Mouse (Mus musculus): ENCODE data around the gene Sapcd1.
"Not testable (repeated sequence)": the region's sequence is repeated elsewhere in the genome, so short reads cannot be mapped to it uniquely, and the experiment has no call there.

The Sapcd1 gene

DNA sequence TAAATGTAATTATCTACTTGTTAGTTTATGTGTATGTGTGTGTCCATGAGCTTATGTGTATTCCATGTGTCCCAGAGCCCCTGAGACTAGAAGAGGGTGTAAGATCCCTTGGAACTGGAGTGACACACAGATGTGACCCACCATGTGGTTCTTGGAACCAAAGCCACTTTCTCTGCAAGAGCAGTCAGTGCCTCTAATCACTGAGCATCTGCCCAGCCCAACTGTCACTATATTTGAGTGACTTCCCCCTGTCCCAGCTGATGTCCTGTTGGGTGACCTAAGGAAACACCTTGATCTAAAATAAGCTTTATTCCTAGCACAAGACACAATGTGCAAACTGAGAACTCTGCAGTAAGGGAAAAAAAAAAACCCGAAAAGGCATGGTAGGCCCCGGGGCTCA lies 499 bp upstream of the Sapcd1 start:
- DNase-seq, result no peak

DNA sequence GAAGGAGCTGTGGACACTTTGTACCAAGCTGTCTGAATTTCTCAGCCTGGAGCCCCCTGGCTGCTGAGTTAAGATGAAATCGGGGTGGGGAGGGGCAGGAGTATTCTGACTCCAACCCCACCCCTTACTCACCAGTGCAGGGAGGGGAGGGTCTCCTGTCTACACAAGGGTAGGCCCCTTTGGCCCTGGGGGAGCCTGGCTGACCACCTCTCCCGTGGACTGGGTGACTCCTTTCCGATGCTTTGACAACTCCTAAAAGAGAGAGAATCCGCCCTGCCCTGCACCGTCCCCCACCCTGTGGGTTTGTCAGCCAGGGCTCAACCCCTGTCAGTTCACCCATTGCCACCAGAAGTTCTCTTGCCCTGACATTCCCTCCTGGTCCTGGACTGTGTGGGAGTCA lies 1.6 kb downstream of the Sapcd1 start:
- DNase-seq, result no peak

DNA sequence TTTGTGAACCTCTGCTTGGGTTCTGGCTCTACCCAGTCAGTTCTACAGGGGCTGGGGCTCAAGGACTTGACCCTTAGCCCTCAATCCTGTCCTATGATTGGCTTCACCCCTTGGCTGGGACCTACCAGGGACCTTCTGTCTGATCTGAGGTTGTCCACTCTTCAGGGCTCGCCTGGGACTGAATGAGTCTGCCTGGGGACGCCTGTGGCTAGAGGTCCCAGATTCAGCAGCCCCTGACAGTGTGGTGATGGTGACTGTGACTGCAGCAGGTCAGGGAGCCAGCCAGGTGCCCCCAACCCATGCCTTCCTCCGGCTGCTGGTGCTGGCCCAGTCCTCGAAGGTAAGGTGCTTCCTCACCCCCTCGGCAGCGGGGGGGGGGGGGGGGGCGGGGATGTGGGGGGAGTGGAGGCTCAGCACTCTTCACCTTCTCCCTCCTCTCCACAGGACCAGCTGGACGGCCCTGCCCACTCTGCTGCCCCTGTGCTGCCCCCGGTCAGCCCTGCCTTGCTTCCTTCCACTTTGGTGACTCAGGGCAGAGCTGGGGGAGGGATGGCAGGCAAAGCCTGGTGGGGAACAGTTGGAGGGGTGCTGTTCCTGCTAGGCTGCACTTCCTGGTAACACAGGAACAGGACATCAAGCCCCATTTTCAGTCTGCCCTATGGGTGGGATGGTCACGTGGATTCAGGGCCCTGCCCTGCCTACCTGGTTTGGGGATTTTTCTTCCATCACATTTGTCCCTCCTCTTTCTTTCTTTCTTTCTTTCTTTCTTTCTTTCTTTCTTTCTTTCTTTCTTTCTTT lies 2.9 kb downstream of the Sapcd1 start:
- DNase-seq, result no peak

DNA sequence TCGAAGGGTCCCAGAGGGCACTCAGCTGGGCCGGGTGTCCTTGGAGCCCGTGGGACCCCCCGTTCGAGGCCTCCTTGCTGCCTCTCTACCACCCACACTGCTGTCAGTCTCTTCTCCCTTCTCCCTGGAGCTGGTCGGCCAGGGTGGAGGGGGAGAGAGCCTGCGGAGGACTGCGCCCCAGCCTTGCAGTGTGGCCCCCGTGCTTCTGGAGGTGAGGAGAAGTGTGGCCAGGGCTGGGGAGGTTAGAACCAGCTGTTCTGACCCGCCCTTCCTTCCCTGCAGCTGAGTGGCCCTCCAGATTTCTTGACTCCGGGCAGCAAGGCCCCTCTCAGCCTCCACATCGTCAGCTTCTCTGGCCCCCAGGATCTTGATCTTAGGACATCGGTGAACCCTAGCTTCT lies 3.6 kb downstream of the Sapcd1 start:
- no peak for DNase-seq

DNA sequence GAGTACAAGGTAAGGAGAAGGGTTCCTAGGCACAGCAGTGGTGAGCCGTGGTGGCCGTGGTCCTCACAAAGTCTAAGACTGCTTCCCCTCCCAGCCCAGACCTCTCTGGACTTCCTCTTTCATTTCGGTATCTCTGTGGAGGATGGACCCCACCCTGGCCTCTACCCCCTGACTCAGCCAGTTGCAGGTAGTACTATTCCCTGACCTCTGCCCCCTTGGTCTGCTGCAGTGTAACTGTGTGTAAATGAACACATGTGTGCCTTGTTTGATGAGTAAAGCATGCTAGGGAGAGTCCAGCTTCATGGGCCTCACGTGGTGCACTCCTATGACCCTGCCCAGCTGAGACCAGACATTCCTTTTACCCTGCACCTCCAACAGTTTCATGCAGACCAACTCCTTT lies 4.1 kb downstream of the Sapcd1 start:
- DNase-seq, result no peak

DNA sequence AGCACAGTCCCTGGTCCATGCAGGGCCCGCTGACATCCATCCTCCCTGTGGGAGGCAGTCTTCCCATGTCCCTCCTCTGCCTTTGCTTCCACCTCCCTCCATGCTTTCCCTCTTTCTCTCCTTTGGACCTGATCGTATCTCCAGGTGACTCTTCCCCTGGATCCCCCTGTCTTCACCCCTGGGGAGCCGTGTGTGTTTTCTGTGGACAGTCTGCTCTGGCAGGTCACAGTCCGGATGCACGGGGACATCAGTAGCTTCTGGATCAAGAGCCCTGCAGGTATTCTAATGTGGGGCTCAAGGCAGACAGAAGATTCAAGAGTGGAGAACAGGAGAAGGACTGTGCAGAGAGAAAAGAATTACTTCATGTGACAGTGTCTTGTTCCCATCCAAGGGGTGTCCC lies 4.6 kb downstream of the Sapcd1 start:
- DNase-seq, result no peak

DNA sequence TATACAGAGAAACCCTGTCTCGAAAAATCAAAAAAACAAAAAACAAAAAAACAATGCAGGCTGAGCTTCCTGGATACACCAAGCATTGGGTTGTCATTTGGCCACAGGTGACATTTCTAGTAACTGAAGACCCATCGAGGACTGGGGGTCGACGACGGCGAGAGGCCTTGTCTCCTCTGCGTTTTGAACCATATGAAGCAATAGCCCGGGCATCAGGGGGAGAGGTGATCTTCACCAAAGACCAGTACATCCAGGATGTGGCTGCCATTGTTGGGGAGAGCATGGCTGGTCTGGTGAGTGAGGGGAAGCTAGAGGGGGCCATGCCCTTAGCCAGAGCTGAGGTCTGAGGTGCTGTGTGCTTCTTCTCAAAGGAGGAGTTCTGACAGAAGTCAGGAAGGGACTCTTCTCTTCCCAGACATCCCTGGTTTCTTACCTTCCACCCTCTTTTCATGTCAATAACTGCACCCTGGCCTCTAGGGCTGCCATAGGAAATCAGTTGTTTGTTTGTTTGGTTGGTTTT lies 5.2 kb downstream of the Sapcd1 start:
- no peak for DNase-seq

DNA sequence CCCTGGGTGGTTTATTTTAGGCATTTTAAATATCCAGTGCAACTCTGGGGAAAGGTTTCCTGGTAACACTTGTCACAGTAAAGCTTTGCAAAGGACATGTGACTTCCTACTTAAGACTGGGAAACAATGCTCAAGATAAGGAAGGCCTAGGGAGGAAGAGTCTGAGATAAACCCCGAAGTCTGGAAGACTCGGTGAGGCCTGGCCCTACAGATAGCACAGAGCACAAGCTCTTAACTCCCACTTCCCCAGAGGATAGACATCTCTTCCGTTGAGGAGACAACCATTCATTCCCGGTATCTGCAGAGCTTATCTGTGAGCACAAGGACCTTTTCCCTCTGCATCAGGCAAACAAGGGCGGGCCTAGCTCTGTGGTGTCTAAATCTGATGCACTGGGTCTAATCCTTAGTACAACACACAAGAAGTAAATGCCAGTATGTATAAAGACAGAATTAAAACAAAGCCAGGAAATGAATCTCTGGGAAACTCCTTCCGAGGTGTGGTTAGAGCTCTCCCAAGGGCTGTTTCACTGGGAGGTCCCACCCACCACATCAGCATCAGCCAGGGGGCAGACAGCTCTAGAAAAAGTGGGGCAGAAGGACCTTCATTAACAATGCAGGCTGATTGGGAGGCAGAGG lies 5.9 kb downstream of the Sapcd1 start:
- DNase-seq, result peak; percentile 11

DNA sequence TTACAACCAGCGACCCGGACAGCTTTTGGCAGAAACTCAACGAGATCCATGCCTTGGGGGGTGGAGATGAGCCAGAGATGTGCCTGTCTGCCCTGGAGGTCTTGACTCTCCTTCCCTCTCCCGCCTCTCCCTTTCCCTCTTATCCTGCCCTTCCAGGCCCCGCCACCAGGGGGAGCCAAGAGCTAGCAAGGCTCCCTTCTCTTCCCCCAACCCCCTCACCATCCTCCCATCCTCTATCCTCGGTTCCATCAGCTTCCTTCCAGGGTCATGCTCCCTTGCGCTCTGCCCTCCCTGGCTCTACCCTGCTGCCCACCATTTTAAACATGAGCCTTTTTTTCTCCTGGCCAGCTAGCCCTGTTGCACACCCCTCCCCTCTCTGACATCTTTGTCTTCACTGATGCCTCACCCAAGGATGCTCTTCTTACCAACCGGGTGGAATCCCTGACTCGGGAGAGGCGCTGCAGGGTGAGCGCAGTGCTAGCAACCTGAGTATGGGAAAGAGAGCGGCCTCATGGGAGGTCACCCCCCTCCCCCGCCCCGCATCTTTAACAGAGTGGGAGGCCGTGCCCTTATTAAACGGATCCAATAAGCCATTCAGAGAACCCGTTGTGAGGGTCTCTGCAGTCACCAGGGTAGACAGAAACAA lies 6.5 kb downstream of the Sapcd1 start:
- DNase-seq, result peak; percentile 88

DNA sequence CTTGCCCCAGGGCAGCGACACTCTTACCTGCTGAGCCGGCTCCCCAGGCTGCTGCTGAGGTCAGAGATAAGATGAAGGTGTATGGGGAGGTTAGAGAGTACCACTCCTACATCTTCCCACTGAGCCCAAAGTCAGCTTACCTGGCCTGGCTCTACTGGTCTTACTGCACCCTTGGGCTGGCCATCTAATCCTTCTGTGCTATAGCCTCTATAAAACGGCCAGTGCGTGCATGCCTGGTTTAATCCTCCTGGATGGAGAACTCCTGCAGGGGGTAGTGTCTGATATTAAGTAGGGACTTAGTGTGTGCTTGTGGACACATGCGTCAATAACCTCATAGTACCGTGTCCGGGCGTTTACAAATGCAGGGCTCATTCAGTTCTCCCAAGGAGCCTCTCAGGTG lies 7.3 kb downstream of the Sapcd1 start:
- DNase-seq, result peak; percentile 34

DNA sequence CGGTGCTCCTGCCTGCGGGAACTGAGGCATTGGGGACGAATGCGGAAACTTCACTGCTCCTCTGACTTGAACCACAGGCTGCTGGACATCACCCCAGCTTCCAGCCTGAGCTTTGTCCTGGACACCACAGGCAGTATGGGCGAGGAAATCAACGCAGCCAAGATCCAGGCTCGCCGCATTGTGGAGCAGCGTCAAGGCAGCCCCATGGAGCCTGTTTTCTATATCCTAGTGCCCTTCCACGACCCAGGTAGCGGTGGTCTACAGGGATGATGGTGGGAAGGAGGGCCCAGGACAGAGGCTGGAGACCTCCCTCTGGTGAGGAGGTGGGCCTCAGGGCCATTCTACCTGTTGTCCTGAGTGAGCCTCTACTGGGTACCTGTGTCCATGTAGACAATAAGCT lies 7.9 kb downstream of the Sapcd1 start:
- DNase-seq, result no peak

DNA sequence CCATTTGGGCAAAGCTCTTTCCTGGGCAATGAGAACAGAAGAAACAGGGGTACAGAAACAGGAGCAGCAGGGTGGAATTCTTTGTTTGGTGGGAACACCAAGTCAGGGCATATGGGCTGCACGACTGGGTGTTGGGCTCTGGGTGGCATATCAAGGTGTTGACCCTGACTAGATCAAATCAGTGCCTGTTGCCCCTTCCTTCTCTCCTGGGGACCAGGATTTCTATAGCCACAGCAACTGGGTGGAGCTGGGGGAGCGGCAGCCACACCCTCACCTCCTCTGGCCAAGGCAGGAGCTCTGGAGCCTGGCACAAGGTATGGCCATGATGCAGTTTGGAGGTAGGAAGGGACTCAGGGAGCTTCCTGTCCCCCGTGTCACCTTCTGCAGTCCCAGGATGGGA lies 9.6 kb downstream of the Sapcd1 start:
- DNase-seq, result peak; percentile 44

DNA sequence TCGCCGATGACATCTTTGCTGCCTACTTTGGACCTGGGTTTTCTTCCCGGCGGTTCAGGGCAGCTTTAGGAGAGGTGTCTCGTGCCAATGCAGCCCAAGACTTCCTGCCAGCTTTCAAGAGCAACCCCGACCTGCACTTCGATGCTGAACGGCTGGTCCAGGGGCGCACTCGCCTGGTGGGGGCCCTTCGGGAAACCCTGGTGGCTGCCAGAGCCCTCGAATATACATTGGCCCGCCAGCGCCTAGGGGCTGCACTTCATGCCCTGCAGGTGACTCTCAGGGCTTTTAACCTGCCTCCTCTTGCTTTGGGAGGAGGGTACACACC lies 10.1 kb downstream of the Sapcd1 start:
- DNase-seq, result peak; percentile 54

DNA sequence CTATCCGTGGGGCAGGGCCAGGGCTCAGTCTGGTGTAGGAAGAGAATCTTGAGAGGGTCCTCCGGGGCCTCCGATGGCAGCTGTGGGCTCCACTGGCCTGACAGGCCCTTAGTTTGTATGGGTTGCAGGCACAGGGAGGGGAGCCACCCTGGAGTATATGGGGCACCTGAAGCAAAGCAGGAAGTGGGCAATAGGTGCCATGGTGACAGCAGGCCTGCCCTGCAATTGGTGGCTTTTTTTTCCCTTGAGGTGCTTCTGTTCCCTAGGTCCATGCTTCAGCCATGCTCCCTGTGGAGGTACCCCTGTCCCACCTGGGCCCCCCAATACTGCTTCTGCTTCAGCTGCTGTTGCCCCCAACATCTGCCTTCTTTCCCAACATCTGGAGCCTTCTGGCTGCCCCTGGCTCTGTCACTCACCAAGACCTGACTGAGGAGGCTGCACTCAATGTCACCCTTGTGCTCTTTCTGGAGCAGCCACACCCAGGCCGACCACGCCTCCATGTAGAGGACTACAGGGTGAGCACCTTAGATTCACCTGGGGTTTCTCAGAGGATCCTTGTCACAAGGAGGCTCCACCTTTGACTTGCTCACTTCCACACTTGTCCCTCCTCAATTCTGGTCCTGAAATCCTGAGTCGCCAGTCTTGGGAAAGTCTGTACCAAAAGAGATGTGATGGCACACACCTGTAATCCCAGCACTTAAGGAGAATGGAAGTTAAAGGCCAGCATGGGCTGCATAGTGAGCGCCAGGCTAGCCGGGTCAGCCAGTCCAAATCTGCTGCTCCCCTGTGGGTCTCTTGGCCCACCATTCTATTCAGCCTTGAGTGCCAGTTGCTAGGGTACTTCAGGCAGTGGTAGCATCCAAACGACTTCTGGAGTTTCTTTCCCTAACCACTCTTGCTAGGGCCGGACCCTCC lies 10.8 kb downstream of the Sapcd1 start:
- peak; percentile 65 for DNase-seq

DNA sequence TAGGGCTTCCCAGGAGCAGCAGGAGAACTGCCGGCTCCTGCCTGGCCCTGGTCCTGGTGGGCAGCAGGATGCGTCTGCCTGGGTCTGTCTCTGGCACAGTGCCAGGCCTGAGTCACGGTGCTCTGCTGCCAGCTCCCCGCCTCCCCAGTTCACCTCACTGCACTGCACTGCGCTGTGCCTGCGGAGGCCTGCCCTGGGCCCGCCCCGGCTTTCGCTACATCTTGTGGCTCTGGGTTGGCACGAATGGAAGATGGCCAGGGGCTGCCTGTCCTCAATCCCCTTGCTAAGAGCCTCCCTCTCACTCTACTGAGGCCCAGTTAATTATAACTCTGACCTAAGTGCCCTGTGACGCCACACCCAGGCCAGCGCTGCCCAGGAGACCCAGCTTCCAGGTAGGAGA lies 11.4 kb downstream of the Sapcd1 start, which contains the start of gene Vwa7:
TSS of gene Vwa7 (plus strand) at position 204 of the 400 bp plus-strand sequence.
- DNase-seq, result peak; percentile 87

DNA sequence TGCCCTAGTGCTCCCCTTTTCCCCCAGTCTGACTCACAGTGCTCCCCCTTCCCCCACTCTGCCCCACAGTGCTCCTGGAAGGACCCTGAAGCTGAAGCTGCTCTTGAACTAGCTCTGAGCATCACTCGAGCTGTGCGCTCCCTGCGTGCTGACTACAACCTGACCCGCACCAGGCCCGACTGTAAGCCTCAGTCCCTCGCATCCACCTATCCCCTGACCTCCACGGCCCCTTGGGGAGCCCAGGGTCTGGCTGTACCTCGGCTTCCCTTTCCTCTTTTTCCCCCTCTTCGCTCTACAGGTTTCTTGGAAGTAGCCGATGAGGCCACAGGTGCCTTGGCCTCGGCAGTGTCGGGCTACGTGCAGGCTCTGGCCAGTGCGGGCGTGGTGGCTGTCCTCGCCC lies 12.5 kb downstream of the Sapcd1 start:
- DNase-seq, result peak; percentile 50

DNA sequence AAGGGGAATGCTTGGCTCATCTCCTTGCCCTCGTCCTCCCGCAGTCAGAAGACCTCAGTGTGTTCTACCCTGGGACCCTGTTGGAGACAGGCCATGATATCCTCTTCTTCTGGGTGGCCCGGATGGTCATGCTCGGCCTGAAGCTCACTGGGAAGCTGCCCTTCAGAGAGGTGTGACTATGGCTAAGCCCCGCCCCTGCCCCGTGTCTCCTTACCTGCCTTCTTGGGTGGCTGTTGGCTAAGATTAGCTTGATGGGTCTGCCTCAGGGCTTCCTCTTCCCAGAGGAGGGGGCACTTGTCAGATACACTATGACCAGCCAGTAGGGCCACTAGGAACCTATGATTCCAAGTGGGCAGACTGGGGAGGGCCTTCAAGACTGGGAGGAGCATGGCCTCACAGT lies 14.6 kb downstream of the Sapcd1 start:
- DNase-seq, result no peak

DNA sequence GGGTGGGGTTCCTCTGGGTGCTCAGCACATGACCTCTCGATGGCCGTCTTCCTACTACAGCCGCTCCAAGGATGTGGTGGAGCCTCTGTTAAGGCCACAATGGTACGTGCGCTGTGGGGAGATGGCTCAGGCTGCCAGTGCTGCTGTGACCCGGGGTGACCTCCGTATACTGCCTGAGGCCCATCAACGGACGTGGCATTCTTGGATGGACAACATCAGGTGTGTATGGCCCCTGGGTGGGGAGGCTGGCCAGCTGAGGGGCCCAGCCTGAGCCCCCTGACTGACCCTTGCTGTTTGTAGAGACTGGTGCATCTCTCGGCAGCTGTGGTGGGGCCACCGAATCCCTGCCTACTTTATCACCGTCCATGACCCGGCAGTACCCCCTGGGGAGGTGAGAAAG lies 15.4 kb downstream of the Sapcd1 start:
- no peak for DNase-seq

DNA sequence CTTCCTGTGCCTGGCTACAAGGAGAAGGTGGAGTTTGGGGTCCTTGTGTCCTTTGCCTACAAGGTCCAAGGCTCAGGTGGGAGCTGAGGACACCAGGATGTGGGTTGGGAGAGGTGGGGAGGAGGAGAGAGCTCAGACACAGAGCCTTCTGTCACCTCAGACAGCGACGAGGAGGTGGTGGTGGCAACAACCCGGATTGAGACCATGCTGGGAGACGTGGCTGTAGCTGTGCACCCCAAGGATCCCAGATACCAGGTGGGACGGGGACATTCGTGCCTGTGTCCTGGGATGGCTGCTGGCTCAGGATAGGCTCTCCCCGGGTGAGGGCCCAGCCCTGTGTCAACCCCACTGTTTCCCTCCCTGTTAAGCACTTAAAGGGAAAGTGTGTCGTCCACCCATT lies 16.4 kb downstream of the Sapcd1 start:
- peak; percentile 45 for DNase-seq

DNA sequence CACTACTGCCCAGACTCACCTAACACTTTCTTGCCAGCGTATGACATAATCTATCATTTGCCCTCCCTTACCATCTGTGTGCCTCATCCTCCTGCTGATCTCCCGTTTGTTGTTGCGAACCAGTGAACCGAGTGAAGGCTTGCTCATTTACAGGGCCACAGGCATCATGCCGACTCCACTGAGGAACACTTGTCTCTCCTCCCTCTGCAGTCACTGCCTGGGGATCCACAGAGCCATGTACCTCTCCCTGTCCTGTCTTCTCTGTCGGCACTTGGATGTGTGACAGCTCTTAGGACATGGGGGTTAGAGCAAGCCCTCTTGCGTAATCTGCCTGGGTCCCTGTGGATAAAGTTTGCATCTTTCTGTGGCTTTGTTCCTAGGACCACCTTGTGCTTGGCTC lies 18.2 kb downstream of the Sapcd1 start:
- DNase-seq, result peak; percentile 92

DNA sequence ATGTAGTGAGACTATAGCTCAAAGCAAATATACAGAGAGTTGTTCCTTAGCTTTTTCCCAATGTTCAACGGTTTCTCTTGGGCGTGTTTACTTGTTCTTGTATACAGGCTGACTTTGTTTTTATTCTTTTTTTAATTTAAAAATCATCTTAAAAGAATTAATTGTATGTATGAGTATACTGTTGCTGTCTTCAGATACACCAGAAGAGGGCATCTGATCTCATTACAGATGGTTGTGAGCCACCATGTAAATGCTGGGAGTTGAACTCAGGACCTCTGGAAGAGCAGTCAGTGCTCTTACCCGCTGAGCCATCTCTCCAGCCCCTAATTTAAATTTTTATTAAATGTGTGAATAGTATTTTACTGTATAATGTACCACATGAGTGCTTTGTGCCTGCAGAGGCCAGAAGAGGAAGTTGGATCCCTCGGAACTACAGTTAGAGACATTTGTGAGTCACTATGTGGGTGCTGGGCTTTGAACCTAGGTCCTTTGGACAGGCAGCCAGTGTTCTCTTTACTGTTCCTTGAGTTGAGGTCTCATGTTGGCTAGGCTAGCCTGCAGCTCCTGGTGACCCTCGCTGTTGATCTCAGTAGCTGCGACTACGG lies 20.3 kb downstream of the Sapcd1 start:
- DNase-seq, result peak; percentile 18

DNA sequence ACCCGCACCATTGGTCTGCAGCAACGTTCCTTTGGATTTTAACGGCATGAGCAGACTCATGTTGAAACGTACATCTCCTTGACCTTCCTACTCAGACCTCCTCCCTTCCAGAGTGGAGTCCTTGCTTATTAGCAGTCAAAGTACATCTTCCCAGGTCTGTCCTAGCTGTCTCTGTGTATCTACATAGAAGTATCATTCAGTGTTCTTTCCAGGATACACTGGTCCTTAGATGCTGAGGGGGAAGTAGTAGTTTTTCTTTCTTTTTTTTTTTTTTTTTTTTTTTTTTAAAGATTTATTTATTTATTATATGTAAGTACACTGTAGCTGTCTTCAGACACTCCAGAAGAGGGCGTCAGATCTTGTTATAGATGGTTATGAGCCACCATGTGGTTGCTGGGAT lies 21.9 kb downstream of the Sapcd1 start:
- not testable (repeated sequence) for DNase-seq

DNA sequence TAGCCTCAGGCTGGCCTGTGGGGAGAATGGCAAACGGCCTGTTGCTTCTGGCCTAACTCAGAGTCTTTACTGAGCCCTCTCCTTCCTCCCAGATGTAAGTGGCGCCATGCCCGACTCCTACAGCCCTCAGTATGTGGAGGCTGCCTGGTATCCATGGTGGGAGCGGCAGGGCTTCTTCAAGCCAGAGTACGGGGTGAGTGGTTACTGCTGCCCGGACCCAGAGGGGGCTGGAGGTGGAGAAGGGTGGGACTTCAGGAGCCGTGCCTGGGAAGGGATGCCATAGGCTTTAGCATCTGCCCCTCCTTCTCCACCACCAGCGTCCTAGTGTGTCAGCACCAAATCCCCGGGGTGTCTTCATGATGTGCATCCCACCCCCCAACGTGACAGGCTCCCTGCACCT lies 22.7 kb downstream of the Sapcd1 start:
- DNase-seq, result peak; percentile 44

All from cerebellum, adult 9-11 months (tissue).